Mouse (Mus musculus) lung, postnatal 4 days (tissue): Measurements from ENCODE around the gene Jam2.

Experiments used
- DNase-seq, 2 experiments: peaks; one replicate each; pipeline ENCODE4 v3.0.0; 2021

The Jam2 gene

GRCm38 (mm10) chr16:84864656-84865055, 90.7 kb downstream of the Jam2 start:
- no peak for DNase-seq

DNA sequence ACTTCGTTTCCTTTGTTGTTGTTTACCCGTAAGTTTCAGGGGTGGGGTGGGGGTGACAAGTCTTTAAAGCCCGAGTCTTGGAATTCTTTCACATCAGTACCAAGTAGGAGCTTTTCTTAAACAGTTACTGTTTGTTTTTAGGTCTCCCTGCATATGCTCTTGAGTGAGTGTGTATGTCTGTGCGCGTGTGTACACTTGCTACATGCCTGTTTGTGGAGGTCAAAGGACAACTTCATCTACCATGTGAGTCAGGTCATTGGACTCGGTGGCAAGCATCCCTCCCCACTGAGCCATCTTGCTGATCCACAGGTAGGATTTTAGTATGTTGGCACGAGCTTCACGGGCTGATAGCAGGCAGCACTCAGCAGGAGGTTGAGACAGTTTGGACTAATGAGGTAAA, 99.9 kb downstream of the Jam2 start:
- DNase-seq: no peak

DNA sequence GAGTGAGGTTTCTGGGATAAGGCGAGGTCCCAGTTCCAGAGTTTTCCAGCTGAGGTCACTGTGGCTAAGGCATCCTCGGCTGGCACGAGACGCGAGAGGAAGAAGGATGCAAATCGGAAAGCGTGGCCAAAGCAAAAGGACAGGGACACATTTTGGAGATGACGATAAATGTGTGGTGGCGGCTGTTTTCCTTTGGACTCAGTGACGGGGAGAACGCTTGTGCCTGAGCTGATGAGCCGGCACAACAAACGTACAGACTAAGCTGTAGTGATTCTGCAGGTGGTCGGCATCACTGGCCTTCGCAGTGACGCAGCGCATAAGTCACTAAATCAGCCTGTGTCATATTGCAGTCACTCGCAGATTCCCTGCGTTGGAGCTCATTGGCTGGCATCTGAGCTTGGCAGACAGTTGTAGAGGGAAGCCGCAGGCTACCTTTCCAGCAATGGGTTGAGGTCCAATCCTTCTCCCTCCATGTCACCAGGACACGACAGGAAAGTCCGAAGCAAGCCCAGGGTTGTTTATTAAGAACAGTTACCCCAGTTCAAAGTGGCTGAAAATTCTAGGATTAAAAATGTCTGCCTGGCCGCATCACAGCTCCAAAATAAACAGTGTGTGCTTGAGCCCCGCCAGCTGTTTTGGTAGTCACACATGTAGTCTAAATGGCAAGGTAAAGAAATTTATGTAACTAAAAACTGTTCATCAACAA, 101.2 kb downstream of the Jam2 start:
- DNase-seq: peak; percentile 23 to 29
